Comparison of ENCODE assay signal across 26 mouse cellular contexts in genomic region chr9:68672459-68672858, GRCm38 (mm10). TPM values are rescaled to one million over a fixed set of nuclear protein-coding genes. Genes with fewer than 3 reads are reported as not detected.
DNase-seq lines count a peak whose midpoint lies in the region; ATAC-seq and TF ChIP-seq lines count a peak whose summit lies in the region.
"Had no signal": no experiment of that assay in that cellular context is flagged by ENCODE, and none has a peak within 500 bp of the region (broad histone marks: within the 10 kb centered on the region; RNA-seq: fewer than 3 reads in every experiment).

No protein-coding gene starts in this region.

- ATAC-seq in kidney, postnatal 0 days (replicated peaks; ENCODE audit: low FRiP score, low read depth), result no peak
- no peak for ATAC-seq in cerebellum, adult (ENCODE audit: insufficient number of reproducible peaks, low FRiP score, low TSS enrichment)
- ATAC-seq: activated CD4-positive, CD25-positive, alpha-beta regulatory T cell, adult 4 months; forebrain, embryonic 14.5 days; intestine, embryonic 15.5 days; Patski had no signal

- DNase-seq in adrenal gland, adult 2 months, result peak; percentile 72
- DNase-seq in adrenal gland, adult 18-20 months (ENCODE audit: low spot score in 2 of 2), result no peak
- peak; percentile 24 for DNase-seq in kidney, postnatal 0 days (ENCODE audit: low spot score)
- no peak for DNase-seq in kidney, adult 9 months
- peak; percentile 44 for DNase-seq in Muller cell, postnatal 12 days (ENCODE audit: inconsistent ontology term)
- DNase-seq in adrenal gland, postnatal 14 days, result peak; percentile 68
- DNase-seq in thymus, postnatal 25 days, result no peak
- DNase-seq: cerebellum, adult 2 months; embryo, embryonic 11 days; gastrocnemius, adult 2 months; gastrocnemius, postnatal 25 days; heart, adult 2 months; heart, postnatal 14 days; kidney, adult 18-20 months had no signal

- no peak overlapping the region for H3K4me3 ChIP-seq in kidney, postnatal 0 days (replicated peaks; ENCODE audit: low read depth, low read length)
- H3K4me3 ChIP-seq: embryonic facial prominence, embryonic 15.5 days; erythroblast, embryonic 14.5 days; forebrain, embryonic 10.5 days; gastrocnemius, adult 2 months; heart, adult 2 months; heart, embryonic 15.5 days; hindbrain, embryonic 10.5 days; intestine, embryonic 15.5 days had no signal

- TF ChIP-seq CTCF in kidney, postnatal 0 days (IDR thresholded peaks at IDR 0.05; ENCODE audit: low read depth), result no peak

- H3K36me3 ChIP-seq in kidney, postnatal 0 days (ENCODE audit: insufficient read depth, low read length), result no peaks in the 10 kb centered on the region
- H3K36me3 ChIP-seq: embryonic facial prominence, embryonic 15.5 days; forebrain, embryonic 10.5 days; heart, embryonic 15.5 days; hindbrain, embryonic 10.5 days; intestine, embryonic 15.5 days had no signal

- H3K27me3 ChIP-seq in kidney, postnatal 0 days (ENCODE audit: insufficient read depth, low read length), result no peaks in the 10 kb centered on the region
- H3K27me3 ChIP-seq: embryonic facial prominence, embryonic 15.5 days; heart, embryonic 15.5 days; intestine, embryonic 15.5 days had no signal

- 27% methylated on average over 5 of the region's 5 CpGs for WGBS in kidney, postnatal 0 days

- no peak overlapping the region for H3K4me2 ChIP-seq in kidney, postnatal 0 days (ENCODE audit: low read length)
- H3K4me2 ChIP-seq: embryonic facial prominence, embryonic 15.5 days; heart, embryonic 11.5 days; heart, embryonic 15.5 days; intestine, embryonic 15.5 days had no signal

- H3K27ac ChIP-seq in kidney, postnatal 0 days, result no peak overlapping the region
- H3K27ac ChIP-seq: embryonic facial prominence, embryonic 15.5 days; forebrain, embryonic 10.5 days; gastrocnemius, adult 2 months; heart, adult 2 months; heart, embryonic 15.5 days; hindbrain, embryonic 10.5 days; intestine, embryonic 15.5 days had no signal

- H3K4me1 ChIP-seq in kidney, postnatal 0 days (replicated peaks; ENCODE audit: insufficient read depth, low read length), result peaks cover 6% of the 10 kb centered on the region; the same call in 1 of the 2 replicates
- H3K4me1 ChIP-seq: embryonic facial prominence, embryonic 15.5 days; intestine, embryonic 15.5 days had no signal

- no peak overlapping the region for H3K9ac ChIP-seq in kidney, postnatal 0 days (ENCODE audit: low read depth, low read length)
- H3K9ac ChIP-seq: embryonic facial prominence, embryonic 15.5 days; heart, embryonic 15.5 days; intestine, embryonic 15.5 days had no signal

- no peaks in the 10 kb centered on the region for H3K9me3 ChIP-seq in kidney, postnatal 0 days (replicated peaks; ENCODE audit: low read length)
- H3K9me3 ChIP-seq: embryonic facial prominence, embryonic 15.5 days; forebrain, embryonic 10.5 days; heart, embryonic 15.5 days; hindbrain, embryonic 10.5 days; intestine, embryonic 15.5 days had no signal

RNA-seq across cellular contexts. Expression of gene Rora, which starts 18.9 kb away (rescaled TPM):
- 10 to 100 TPM; 45.9 to 94.1 TPM for total RNA-seq in adrenal gland, adult 2 months (2021)
- 17.4 and 39.7 TPM in 2 replicates for polyA plus RNA-seq in adrenal gland, adult 2 months (2012; rRNA removed)
- total RNA-seq in adrenal gland, adult 18-20 months (2021), result 10 to 100 TPM; 36.7 to 99.2 TPM
- 9.8 and 11.2 TPM in 2 replicates for polyA plus RNA-seq in kidney, postnatal 0 days (2015; fragmentation: Nextera tagmentation; extraction: Ambion mirVana)
- total RNA-seq in adrenal gland, postnatal 14 days (2021), result 50.1 and 56.5 TPM in 2 replicates
- total RNA-seq: MEL had no signal

Comparison
In these comparisons a context has a peak if more than half of its experiments do, and no peak if none do; other contexts are left out.
1. DNase-seq: peak in adrenal gland, adult 2 months (single experiment), kidney, postnatal 0 days (single experiment), Muller cell, postnatal 12 days (single experiment) and adrenal gland, postnatal 14 days (single experiment); none in adrenal gland, adult 18-20 months (0 of 2), kidney, adult 9 months (single experiment) and thymus, postnatal 25 days (single experiment).